Mouse (Mus musculus): ENCODE measurements around the gene Pmp22. TPM values are rescaled to one million over a fixed set of nuclear protein-coding genes. Genes with fewer than 3 reads are reported as not detected.

Pmp22 gene
- polyA plus RNA-seq, 1 experiment: 21.8 TPM

GRCm38 (mm10) chr11:63127513-63127912 is 1.3 kb upstream of the Pmp22 start:
- TF ChIP-seq POLR2A (IDR thresholded peaks at IDR 0.05; ENCODE audit: borderline replicate concordance, extremely low read depth, insufficient read depth, insufficient read length, poor library complexity, severe bottlenecking): no peak
- no peak for TF ChIP-seq CTCF (IDR thresholded peaks at IDR 0.05; ENCODE audit: borderline replicate concordance, extremely low read depth, insufficient read depth, insufficient read length)
- no peak for DNase-seq (ENCODE audit: low read depth)

- no peak for TF ChIP-seq POLR2A (IDR thresholded peaks at IDR 0.05; ENCODE audit: borderline replicate concordance, extremely low read depth, insufficient read depth, insufficient read length, poor library complexity, severe bottlenecking)
- TF ChIP-seq CTCF (IDR thresholded peaks at IDR 0.05; ENCODE audit: borderline replicate concordance, extremely low read depth, insufficient read depth, insufficient read length): no peak
- DNase-seq (ENCODE audit: low read depth): no peak
These were observed 593 bp downstream of the Pmp22 start for GRCm38 (mm10) chr11:63129375-63129774.

GRCm38 (mm10) chr11:63129840-63130239 is 1.1 kb downstream of the Pmp22 start:
- DNase-seq (ENCODE audit: low read depth): no peak
- TF ChIP-seq POLR2A (IDR thresholded peaks at IDR 0.05; ENCODE audit: borderline replicate concordance, extremely low read depth, insufficient read depth, insufficient read length, poor library complexity, severe bottlenecking) (no peak), CTCF (IDR thresholded peaks at IDR 0.05; ENCODE audit: borderline replicate concordance, extremely low read depth, insufficient read depth, insufficient read length) (no peak)

- no peak for TF ChIP-seq CTCF (IDR thresholded peaks at IDR 0.05; ENCODE audit: borderline replicate concordance, extremely low read depth, insufficient read depth, insufficient read length)
- TF ChIP-seq POLR2A (IDR thresholded peaks at IDR 0.05; ENCODE audit: borderline replicate concordance, extremely low read depth, insufficient read depth, insufficient read length, poor library complexity, severe bottlenecking): no peak
These were observed 1.7 kb downstream of the Pmp22 start for GRCm38 (mm10) chr11:63130497-63130896.

GRCm38 (mm10) chr11:63131001-63131692 is 2.4 kb downstream of the Pmp22 start:
- DNase-seq (ENCODE audit: low read depth): no peak
- no peak for TF ChIP-seq POLR2A (IDR thresholded peaks at IDR 0.05; ENCODE audit: borderline replicate concordance, extremely low read depth, insufficient read depth, insufficient read length, poor library complexity, severe bottlenecking)
- no peak for TF ChIP-seq CTCF (IDR thresholded peaks at IDR 0.05; ENCODE audit: borderline replicate concordance, extremely low read depth, insufficient read depth, insufficient read length)

More at GRCm38 (mm10) chr11:63130497-63130896, 1.7 kb downstream of the Pmp22 start:
- DNase-seq (ENCODE audit: low read depth): peak; percentile 61

GRCm38 (mm10) chr11:63131693-63132040 is 2.9 kb downstream of the Pmp22 start:
- DNase-seq (ENCODE audit: low read depth): no peak
- TF ChIP-seq POLR2A (IDR thresholded peaks at IDR 0.05; ENCODE audit: borderline replicate concordance, extremely low read depth, insufficient read depth, insufficient read length, poor library complexity, severe bottlenecking) (no peak), CTCF (IDR thresholded peaks at IDR 0.05; ENCODE audit: borderline replicate concordance, extremely low read depth, insufficient read depth, insufficient read length) (no peak)

GRCm38 (mm10) chr11:63132151-63132500 is 3.3 kb downstream of the Pmp22 start:
- TF ChIP-seq CTCF (IDR thresholded peaks at IDR 0.05; ENCODE audit: borderline replicate concordance, extremely low read depth, insufficient read depth, insufficient read length) (no peak), POLR2A (IDR thresholded peaks at IDR 0.05; ENCODE audit: borderline replicate concordance, extremely low read depth, insufficient read depth, insufficient read length, poor library complexity, severe bottlenecking) (no peak)
- DNase-seq (ENCODE audit: low read depth): no peak

- TF ChIP-seq POLR2A (IDR thresholded peaks at IDR 0.05; ENCODE audit: borderline replicate concordance, extremely low read depth, insufficient read depth, insufficient read length, poor library complexity, severe bottlenecking) (no peak), CTCF (IDR thresholded peaks at IDR 0.05; ENCODE audit: borderline replicate concordance, extremely low read depth, insufficient read depth, insufficient read length) (no peak)
- DNase-seq (ENCODE audit: low read depth): peak; percentile 73
These were observed 4.0 kb downstream of the Pmp22 start for GRCm38 (mm10) chr11:63132501-63133435.

GRCm38 (mm10) chr11:63134021-63134420 is 5.2 kb downstream of the Pmp22 start:
- no peak for DNase-seq (ENCODE audit: low read depth)
- TF ChIP-seq POLR2A (IDR thresholded peaks at IDR 0.05; ENCODE audit: borderline replicate concordance, extremely low read depth, insufficient read depth, insufficient read length, poor library complexity, severe bottlenecking): no peak
- TF ChIP-seq CTCF (IDR thresholded peaks at IDR 0.05; ENCODE audit: borderline replicate concordance, extremely low read depth, insufficient read depth, insufficient read length): no peak

- peak; percentile 29 for DNase-seq (ENCODE audit: low read depth)
- no peak for TF ChIP-seq CTCF (IDR thresholded peaks at IDR 0.05; ENCODE audit: borderline replicate concordance, extremely low read depth, insufficient read depth, insufficient read length)
- TF ChIP-seq POLR2A (IDR thresholded peaks at IDR 0.05; ENCODE audit: borderline replicate concordance, extremely low read depth, insufficient read depth, insufficient read length, poor library complexity, severe bottlenecking): no peak
These were observed 6.1 kb downstream of the Pmp22 start for GRCm38 (mm10) chr11:63134742-63135482.

- no peak for TF ChIP-seq POLR2A (IDR thresholded peaks at IDR 0.05; ENCODE audit: borderline replicate concordance, extremely low read depth, insufficient read depth, insufficient read length, poor library complexity, severe bottlenecking)
- peak; percentile 100 for TF ChIP-seq CTCF (IDR thresholded peaks at IDR 0.05; ENCODE audit: borderline replicate concordance, extremely low read depth, insufficient read depth, insufficient read length)
- peak; percentile 92 for DNase-seq (ENCODE audit: low read depth)
These were observed 6.8 kb downstream of the Pmp22 start for GRCm38 (mm10) chr11:63135622-63136021.
